Mouse (Mus musculus) embryonic facial prominence, embryonic 10.5 days (tissue): ENCODE results near the gene Pde8a. TPM values are rescaled to one million over a fixed set of nuclear protein-coding genes. Genes with fewer than 3 reads are reported as not detected.
A peak's percentile ranks its signal among the peaks of the same experiment; 100 is the strongest.

Source experiments
- DNase-seq: peaks from one replicate; pipeline ENCODE4 v3.0.0-alpha.2; 2017; ENCODE audit warnings: low spot score
- H3K27ac ChIP-seq: fragments of 300-500 bp; sonication (generic); replicated peaks from 2 replicates; pipeline ENCODE4 v1.5.1; 2016; ENCODE audit warnings: mild to moderate bottlenecking
- H3K27me3 ChIP-seq: fragments of 300-500 bp; sonication (generic); replicated peaks from 2 replicates; pipeline ENCODE4 v1.6.1; 2016; ENCODE audit warnings: low read depth, mild to moderate bottlenecking; ENCODE audit not compliant: poor library complexity, severe bottlenecking
- H3K36me3 ChIP-seq: fragments of 300-500 bp; sonication (generic); replicated peaks from 2 replicates; pipeline ENCODE4 v1.6.1; 2016; ENCODE audit warnings: mild to moderate bottlenecking, moderate library complexity
- H3K4me1 ChIP-seq: fragments of 300-500 bp; sonication (generic); 2 replicates; pipeline ENCODE4 v1.6.1; 2016
- H3K4me3 ChIP-seq: fragments of 300-500 bp; sonication (generic); 2 replicates; pipeline ENCODE4 v1.5.1; 2016; ENCODE audit warnings: mild to moderate bottlenecking, moderate library complexity
- H3K9me3 ChIP-seq: fragments of 300-500 bp; sonication (generic); 2 replicates; pipeline ENCODE4 v1.6.1; 2016; ENCODE audit warnings: mild to moderate bottlenecking
- WGBS: fragments of 180-500 bp; shearing (Covaris S2); methylation state at CpG from one replicate; pipeline ENCODE4 v1.1.7; 2016; 5-methylcytosine and 5-hydroxymethylcytosine counted together
- polyA plus RNA-seq: library from polyadenylated mRNA; unstranded; fragments of >200 nt; fragmentation: Nextera tagmentation; extraction: Ambion mirVana; gene quantifications from 2 replicates; pipeline ENCODE4 v1.2.1, GENCODE M21; 2016

Pde8a gene
- polyA plus RNA-seq, 1 experiment from 2014 or later, result 2.4 TPM

DNA sequence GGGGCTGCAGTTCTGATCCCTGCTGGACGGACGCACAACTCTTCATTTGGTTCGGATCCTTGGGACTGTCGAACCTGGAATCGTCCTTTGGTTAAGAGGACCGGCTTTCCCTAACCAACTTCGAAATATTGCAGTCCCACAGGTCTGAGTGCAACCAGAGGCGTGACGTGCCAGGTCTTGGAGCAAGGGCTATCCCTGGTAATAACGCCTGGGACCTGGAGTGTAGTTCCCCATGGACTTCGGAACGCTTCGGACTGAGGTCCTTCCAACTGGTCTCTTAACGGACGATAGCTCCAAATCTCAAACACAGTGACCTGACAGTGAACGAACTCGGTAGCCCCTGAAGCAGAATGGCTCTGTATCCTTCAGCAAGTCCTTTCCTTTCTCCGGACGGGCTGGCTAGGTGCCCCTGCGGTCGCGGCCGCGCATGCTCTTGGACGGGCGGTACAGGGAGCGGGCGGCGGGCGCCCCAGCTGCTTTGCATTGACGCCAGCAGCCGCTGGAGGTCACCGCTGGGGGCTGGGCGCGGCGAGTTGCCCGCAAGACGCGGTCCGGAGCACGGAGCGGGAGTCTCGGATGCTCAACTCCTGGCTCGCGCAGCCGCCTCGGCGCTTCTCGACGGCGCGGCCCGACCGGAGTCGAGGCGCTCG lies 574 bp upstream of the Pde8a start:
- Histone ChIP-seq H3K27ac (peak overlapping the region; percentile 70), H3K27me3 (peaks cover 95% of the 10 kb centered on the region), H3K4me1 (peaks cover 42% of the 10 kb centered on the region), H3K36me3 (no peaks in the 10 kb centered on the region), H3K4me3 (peak overlapping the region; percentile 56), H3K9me3 (no peaks in the 10 kb centered on the region)
- under 1% methylated on average over 57 of the region's 57 CpGs for WGBS
- DNase-seq, result peak; percentile 95

DNA sequence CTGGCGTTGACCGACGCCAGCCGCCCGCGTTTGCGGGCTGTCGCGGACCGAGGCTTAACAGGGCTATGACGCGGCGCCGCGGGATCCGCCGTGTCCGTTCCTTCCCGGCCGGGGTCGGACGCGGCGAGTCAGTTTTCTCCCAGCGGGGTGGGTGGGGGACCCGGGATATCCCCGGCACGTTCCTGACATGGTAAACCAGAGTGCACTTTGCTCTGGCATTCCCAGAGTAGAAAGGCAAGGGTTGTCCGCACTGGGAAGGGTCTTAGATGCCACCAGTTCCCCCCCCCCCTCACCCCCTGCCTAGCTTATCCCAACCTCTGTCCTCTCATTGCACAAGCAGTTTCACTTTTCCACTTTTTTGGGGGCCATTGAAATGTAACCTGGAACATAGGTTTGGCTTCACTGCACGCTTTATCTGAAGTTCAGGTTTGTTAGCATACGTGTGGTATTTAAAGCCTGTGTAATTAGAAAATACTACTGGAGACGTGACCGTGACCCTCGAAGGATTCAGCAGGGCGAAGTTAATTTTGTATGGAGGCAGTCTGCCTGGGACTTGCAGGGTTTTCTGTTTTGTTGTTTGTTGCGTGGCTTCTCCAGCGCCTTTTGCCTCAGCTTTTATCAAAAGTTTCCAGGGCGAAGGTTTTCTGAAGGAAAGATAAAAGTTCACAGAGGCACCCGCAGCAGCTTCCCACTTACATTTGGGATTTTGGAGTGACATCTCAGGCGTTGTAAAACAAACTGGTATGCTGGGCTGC lies 934 bp downstream of the Pde8a start:
- 4% methylated on average over 40 of the region's 40 CpGs for WGBS
- Histone ChIP-seq H3K27ac (peak overlapping the region; percentile 70), H3K4me1 (peaks cover 41% of the 10 kb centered on the region), H3K4me3 (peak overlapping the region; percentile 56), H3K36me3 (no peaks in the 10 kb centered on the region), H3K9me3 (no peaks in the 10 kb centered on the region), H3K27me3 (peaks cover 86% of the 10 kb centered on the region)
- no peak for DNase-seq

DNA sequence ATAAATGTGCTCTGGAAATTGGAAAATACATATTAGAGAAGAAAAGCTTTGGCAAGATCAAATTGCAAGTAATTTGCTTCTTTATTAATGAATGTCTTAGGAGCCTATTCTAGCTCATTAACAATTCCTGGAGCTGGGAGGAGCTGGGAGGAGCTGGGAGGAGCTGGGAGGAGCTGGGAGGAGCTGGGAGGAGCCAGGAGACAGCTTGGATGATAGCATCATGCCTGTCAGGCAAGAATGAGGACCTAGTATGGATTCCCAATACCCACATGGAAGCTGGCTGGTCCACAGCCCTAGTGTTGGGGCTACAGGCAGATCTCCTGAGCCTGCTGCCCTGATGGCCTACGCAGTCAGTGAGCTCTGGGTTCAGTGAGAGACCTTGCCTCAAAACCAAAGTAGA lies 2.6 kb downstream of the Pde8a start:
- DNase-seq, result no peak
- no peaks in the 10 kb centered on the region for H3K36me3 ChIP-seq
- H3K9me3 ChIP-seq, result no peaks in the 10 kb centered on the region
- no peak overlapping the region for H3K27ac ChIP-seq
- no peak overlapping the region for H3K4me3 ChIP-seq
- H3K4me1 ChIP-seq, result peaks cover 35% of the 10 kb centered on the region
- WGBS, result 76% methylated on average over 1 of the region's 1 CpGs
- H3K27me3 ChIP-seq, result peaks cover 70% of the 10 kb centered on the region

- Histone ChIP-seq H3K4me3 (no peak overlapping the region), H3K4me1 (0 out of 2 replicates have a peak, but pooled peaks cover 5% of the 10 kb centered on the region), H3K36me3 (no peaks in the 10 kb centered on the region), H3K27me3 (peaks cover 36% of the 10 kb centered on the region), H3K9me3 (no peaks in the 10 kb centered on the region), H3K27ac (no peak overlapping the region)
- 58% methylated on average over 7 of the region's 7 CpGs for WGBS
- no peak for DNase-seq
Observed at GRCm38 (mm10) chr7:81219321-81219720, 5.9 kb downstream of the Pde8a start.

DNA sequence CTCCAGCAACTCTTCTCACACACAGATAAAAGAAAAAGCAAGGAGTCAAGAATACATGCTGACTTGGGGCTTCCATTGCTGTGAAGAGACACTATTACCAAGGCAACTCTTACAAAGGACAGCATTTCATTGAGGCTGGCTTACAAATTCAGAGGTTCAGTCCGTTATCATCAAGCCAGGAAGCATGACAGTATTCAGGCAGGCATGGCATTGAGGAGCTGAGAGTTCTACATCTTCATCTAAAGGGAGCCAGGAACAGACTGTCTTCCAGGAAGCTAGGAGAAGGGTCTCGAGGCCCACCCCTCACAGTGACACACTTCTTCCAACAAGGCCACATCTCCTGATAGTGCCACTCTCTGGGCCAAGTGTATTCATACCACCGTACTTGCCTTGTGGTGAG lies 7.0 kb downstream of the Pde8a start:
- H3K27me3 ChIP-seq, result peaks cover 26% of the 10 kb centered on the region
- no peak overlapping the region for H3K4me3 ChIP-seq
- H3K27ac ChIP-seq, result no peak overlapping the region
- no peaks in the 10 kb centered on the region for H3K9me3 ChIP-seq
- 0 out of 2 replicates have a peak, but pooled peaks cover 5% of the 10 kb centered on the region for H3K4me1 ChIP-seq
- H3K36me3 ChIP-seq, result no peaks in the 10 kb centered on the region
- 81% methylated on average over 3 of the region's 3 CpGs for WGBS
- no peak for DNase-seq

DNA sequence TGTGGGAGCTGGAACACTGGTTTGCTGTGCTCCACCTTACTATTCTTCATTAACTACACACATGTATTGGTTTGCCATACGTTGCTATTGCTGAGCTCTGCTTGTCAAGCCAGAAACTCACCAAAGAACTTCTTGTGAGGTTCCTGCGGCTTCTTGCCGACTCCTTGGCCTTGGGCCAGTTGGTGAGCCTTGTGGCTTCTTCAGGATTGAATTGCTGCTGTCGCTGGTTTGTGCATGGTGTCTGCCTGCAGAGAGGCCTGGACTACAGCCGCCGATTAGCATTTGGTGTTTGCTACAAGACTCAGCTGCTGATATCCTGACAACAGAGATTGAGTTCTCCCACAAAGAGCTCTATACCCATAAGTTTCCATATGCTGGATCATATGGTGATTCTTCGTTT lies 10.9 kb downstream of the Pde8a start:
- Histone ChIP-seq H3K27ac (no peak overlapping the region), H3K4me3 (no peak overlapping the region), H3K9me3 (no peaks in the 10 kb centered on the region), H3K36me3 (no peaks in the 10 kb centered on the region), H3K4me1 (0 out of 2 replicates have a peak, but pooled peaks cover 2% of the 10 kb centered on the region), H3K27me3 (no peaks in the 10 kb centered on the region)
- DNase-seq, result no peak
- WGBS, result 95% methylated on average over 7 of the region's 7 CpGs

DNA sequence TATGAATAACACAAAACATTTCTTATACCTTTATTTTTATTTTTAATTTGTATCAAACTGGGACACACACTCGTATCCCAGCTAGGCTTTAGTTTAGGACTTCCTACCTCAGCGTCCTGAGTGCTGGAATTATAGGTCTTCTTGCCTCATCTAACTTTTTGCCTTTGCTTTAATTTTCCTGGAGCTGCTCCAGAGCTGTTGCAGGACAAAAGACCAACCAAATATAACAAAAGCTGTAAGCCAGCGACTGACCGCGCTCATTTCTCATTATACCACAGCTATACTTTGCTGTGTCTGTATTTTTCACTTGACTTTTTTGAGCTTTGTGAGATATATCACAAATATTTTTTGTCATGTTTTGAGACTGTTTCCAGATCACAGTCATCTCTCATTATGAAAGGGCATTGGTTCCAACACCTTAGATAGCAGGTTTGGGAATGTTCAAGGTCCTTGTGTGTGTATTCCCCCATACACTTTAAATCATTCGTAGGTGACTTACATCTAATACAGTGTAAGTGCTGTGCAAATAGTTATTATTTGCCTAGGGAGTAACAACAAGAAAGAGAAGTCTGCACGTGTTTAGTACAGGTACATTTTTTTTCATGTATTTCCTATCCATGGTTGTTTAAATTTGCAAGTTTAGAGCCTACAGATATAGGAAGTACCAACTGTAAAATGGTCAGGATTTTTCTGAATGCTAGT lies 16.8 kb downstream of the Pde8a start:
- Histone ChIP-seq H3K27ac (no peak overlapping the region), H3K27me3 (no peaks in the 10 kb centered on the region), H3K9me3 (no peaks in the 10 kb centered on the region), H3K36me3 (no peaks in the 10 kb centered on the region), H3K4me1 (no peaks in the 10 kb centered on the region), H3K4me3 (no peak overlapping the region)
- 89% methylated on average over 7 of the region's 7 CpGs for WGBS
- DNase-seq, result no peak

- Histone ChIP-seq H3K4me1 (peaks cover 3% of the 10 kb centered on the region; the same call in 1 of the 2 replicates), H3K27ac (no peak overlapping the region), H3K36me3 (no peaks in the 10 kb centered on the region), H3K27me3 (no peaks in the 10 kb centered on the region), H3K4me3 (no peak overlapping the region), H3K9me3 (no peaks in the 10 kb centered on the region)
- DNase-seq, result no peak
- WGBS, result 70% methylated on average over 2 of the region's 2 CpGs
Observed at GRCm38 (mm10) chr7:81232674-81233073, 19.3 kb downstream of the Pde8a start.

GRCm38 (mm10) chr7:81235117-81235516 lies 21.7 kb downstream of the Pde8a start:
- Histone ChIP-seq H3K9me3 (no peaks in the 10 kb centered on the region), H3K27ac (no peak overlapping the region), H3K36me3 (no peaks in the 10 kb centered on the region), H3K27me3 (no peaks in the 10 kb centered on the region), H3K4me3 (no peak overlapping the region), H3K4me1 (peaks cover 3% of the 10 kb centered on the region; the same call in 1 of the 2 replicates)
- 85% methylated on average over 2 of the region's 2 CpGs for WGBS
- no peak for DNase-seq

- DNase-seq, result no peak
- Histone ChIP-seq H3K27ac (no peak overlapping the region), H3K4me1 (peaks cover 3% of the 10 kb centered on the region; the same call in 1 of the 2 replicates), H3K4me3 (no peak overlapping the region), H3K36me3 (no peaks in the 10 kb centered on the region), H3K27me3 (no peaks in the 10 kb centered on the region), H3K9me3 (no peaks in the 10 kb centered on the region)
- 70% methylated on average over 4 of the region's 4 CpGs for WGBS
Observed at GRCm38 (mm10) chr7:81235600-81236223, 22.3 kb downstream of the Pde8a start.

DNA sequence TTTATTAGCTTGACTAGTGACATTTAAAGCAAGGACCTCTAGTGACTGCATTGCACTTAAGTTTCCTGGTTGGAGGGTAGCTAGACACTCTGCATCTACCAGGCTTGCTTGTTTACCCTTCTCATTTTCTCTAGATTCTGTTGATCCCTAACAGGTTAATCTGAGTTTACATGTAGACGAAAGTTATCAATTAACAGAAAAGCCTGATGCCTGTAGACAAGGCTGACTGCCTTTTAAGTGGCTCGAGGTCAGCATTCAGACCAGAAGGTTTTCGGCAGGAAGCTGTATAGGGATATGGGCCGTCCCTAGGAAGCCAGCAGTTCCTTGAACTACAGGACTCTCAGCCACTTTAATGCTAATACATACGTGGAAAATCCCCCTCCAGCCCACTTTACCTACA lies 30.0 kb downstream of the Pde8a start:
- Histone ChIP-seq H3K27ac (no peak overlapping the region), H3K36me3 (no peaks in the 10 kb centered on the region), H3K27me3 (no peaks in the 10 kb centered on the region), H3K4me1 (no peaks in the 10 kb centered on the region), H3K4me3 (no peak overlapping the region), H3K9me3 (no peaks in the 10 kb centered on the region)
- DNase-seq, result no peak
- WGBS, result 71% methylated on average over 5 of the region's 5 CpGs

GRCm38 (mm10) chr7:81249854-81250279 lies 36.5 kb downstream of the Pde8a start:
- WGBS, result 81% methylated on average over 3 of the region's 3 CpGs
- Histone ChIP-seq H3K27me3 (no peaks in the 10 kb centered on the region), H3K4me1 (no peaks in the 10 kb centered on the region), H3K27ac (no peak overlapping the region), H3K9me3 (no peaks in the 10 kb centered on the region), H3K4me3 (no peak overlapping the region), H3K36me3 (no peaks in the 10 kb centered on the region)
- DNase-seq, result no peak
